Mouse (Mus musculus): ENCODE measurements at regions not wholly inside any gene's neighbourhood (a gene's known extent, or its start where the extent isn't known, plus 50 kb on each side); places are given as distances from the start of the nearest gene placed in this dataset.

- no peak for DNase-seq
Measured at GRCm38 (mm10) chr1:89296691-89297090, 157.9 kb upstream of the Agap1 start.

- DNase-seq = no peak
Measured at GRCm38 (mm10) chr1:89297766-89298165, 156.8 kb upstream of the Agap1 start.

GRCm38 (mm10) chr1:89301151-89301550 lies 153.5 kb upstream of the Agap1 start:
- DNase-seq = no peak

GRCm38 (mm10) chr1:89302368-89302951 lies 152.1 kb upstream of the Agap1 start:
- no peak for DNase-seq

- no peak for DNase-seq
Measured at GRCm38 (mm10) chr1:89305171-89305570, 149.4 kb upstream of the Agap1 start.

GRCm38 (mm10) chr1:89308788-89309187 lies 145.8 kb upstream of the Agap1 start:
- DNase-seq = peak; percentile 57

- no peak for DNase-seq
Measured at GRCm38 (mm10) chr1:89313064-89313463, 141.5 kb upstream of the Agap1 start.

- DNase-seq = no peak
Measured at GRCm38 (mm10) chr1:89317897-89318296, 136.7 kb upstream of the Agap1 start.

- no peak for DNase-seq
Measured at GRCm38 (mm10) chr1:89318663-89319062, 135.9 kb upstream of the Agap1 start.

- DNase-seq = no peak
Measured at GRCm38 (mm10) chr1:89322621-89323020, 132.0 kb upstream of the Agap1 start.

- peak; percentile 79 for DNase-seq
Measured at GRCm38 (mm10) chr1:89323091-89323490, 131.5 kb upstream of the Agap1 start.

GRCm38 (mm10) chr1:89331352-89331751 lies 123.3 kb upstream of the Agap1 start:
- DNase-seq = no peak

GRCm38 (mm10) chr1:89332676-89333075 lies 121.9 kb upstream of the Agap1 start:
- no peak for DNase-seq

GRCm38 (mm10) chr1:89337861-89338260 lies 116.7 kb upstream of the Agap1 start:
- DNase-seq = no peak

- DNase-seq = no peak
Measured at GRCm38 (mm10) chr1:89342794-89343193, 111.8 kb upstream of the Agap1 start.

- peak; percentile 77 for DNase-seq
Measured at GRCm38 (mm10) chr1:89344546-89344945, 110.1 kb upstream of the Agap1 start.

GRCm38 (mm10) chr1:89347341-89347740 lies 107.3 kb upstream of the Agap1 start:
- no peak for DNase-seq

GRCm38 (mm10) chr1:89352936-89353335 lies 101.7 kb upstream of the Agap1 start:
- DNase-seq = no peak

GRCm38 (mm10) chr1:89359257-89359656 lies 95.3 kb upstream of the Agap1 start:
- no peak for DNase-seq

- no peak for DNase-seq
Measured at GRCm38 (mm10) chr1:89364547-89365305, 89.9 kb upstream of the Agap1 start.

GRCm38 (mm10) chr1:89366891-89367290 lies 87.7 kb upstream of the Agap1 start:
- DNase-seq = no peak

GRCm38 (mm10) chr1:89373806-89374205 lies 80.8 kb upstream of the Agap1 start:
- no peak for DNase-seq

- DNase-seq = no peak
Measured at GRCm38 (mm10) chr1:89374271-89374670, 80.3 kb upstream of the Agap1 start.

- DNase-seq = no peak
Measured at GRCm38 (mm10) chr1:89382021-89382420, 72.6 kb upstream of the Agap1 start.
